In genomic region chr1:178338318-178338641, GRCm38 (mm10) we compare ENCODE assay signal across 8 mouse cellular contexts. TPM values are rescaled to one million over a fixed set of nuclear protein-coding genes. Genes with fewer than 3 reads are reported as not detected.
A peak's percentile ranks its signal among the peaks of the same experiment; 100 is the strongest.
DNase-seq lines count a peak whose midpoint lies in the region; ATAC-seq lines count a peak whose summit lies in the region.

No protein-coding gene starts in this region.

- 8% methylated on average over 6 of the region's 6 CpGs for WGBS in heart, embryonic 13.5 days
- 13% methylated on average over 6 of the region's 6 CpGs for WGBS in macrophage (ENCODE audit: missing documents)
- 8% methylated on average over 6 of the region's 6 CpGs for WGBS in stomach, embryonic 15.5 days

- peak overlapping the region; percentile 100 for H3K4me3 ChIP-seq in heart, embryonic 13.5 days
- H3K4me3 ChIP-seq in macrophage (ENCODE audit: inconsistent target): peak overlapping the region; percentile 50
- H3K4me3 ChIP-seq in stomach, embryonic 15.5 days (replicated peaks): peak overlapping the region; percentile 88

- H3K36me3 ChIP-seq in heart, embryonic 13.5 days: peaks cover 21% of the 10 kb centered on the region
- no peaks in the 10 kb centered on the region; the same call in none of the 2 replicates for H3K36me3 ChIP-seq in macrophage (ENCODE audit: inconsistent target)
- H3K36me3 ChIP-seq in stomach, embryonic 15.5 days: peaks cover 8% of the 10 kb centered on the region; the same call in 1 of the 2 replicates

- intact Hi-C loops in gastrocnemius, postnatal 14 days (cut with DNase I; ENCODE audit: low total_unique reads): no loop called here

- no peak for ATAC-seq in heart, embryonic 13.5 days (ENCODE audit: extremely low read depth, insufficient number of reproducible peaks, low FRiP score, low TSS enrichment)
- no peak for ATAC-seq in stomach, embryonic 15.5 days (ENCODE audit: insufficient read depth, low FRiP score, low read depth)
- no peak for ATAC-seq in inflammation-experienced regulatory T-cells, adult 6 months

- peaks cover 30% of the 10 kb centered on the region for H3K4me1 ChIP-seq in heart, embryonic 13.5 days
- H3K4me1 ChIP-seq in stomach, embryonic 15.5 days: 0 out of 2 replicates have a peak, but pooled peaks cover 4% of the 10 kb centered on the region

- H3K79me2 ChIP-seq in macrophage (ENCODE audit: inconsistent target): peaks cover 30% of the 10 kb centered on the region

- H3K27me3 ChIP-seq in heart, embryonic 13.5 days (replicated peaks): no peaks in the 10 kb centered on the region
- H3K27me3 ChIP-seq in stomach, embryonic 15.5 days (replicated peaks): no peaks in the 10 kb centered on the region

- peak; percentile 10 for DNase-seq in gastrocnemius, postnatal 10 days
- no peak for DNase-seq in gastrocnemius, postnatal 14 days
- peak; percentile 37 to 56 for DNase-seq in cerebellum, postnatal 10 days
- peak; percentile 46 for DNase-seq in kidney, postnatal 10 days

- peak overlapping the region; percentile 100 for H3K9ac ChIP-seq in heart, embryonic 13.5 days
- peak overlapping the region; percentile 86 for H3K9ac ChIP-seq in stomach, embryonic 15.5 days

- H3K9me3 ChIP-seq in heart, embryonic 13.5 days: no peaks in the 10 kb centered on the region
- H3K9me3 ChIP-seq in stomach, embryonic 15.5 days: no peaks in the 10 kb centered on the region

- peak overlapping the region; percentile 77 for H3K4me2 ChIP-seq in heart, embryonic 13.5 days
- H3K4me2 ChIP-seq in stomach, embryonic 15.5 days: peak overlapping the region; percentile 54

- H3K27ac ChIP-seq in heart, embryonic 13.5 days (replicated peaks): peak overlapping the region; percentile 100
- H3K27ac ChIP-seq in macrophage: peak overlapping the region; percentile 86
- H3K27ac ChIP-seq in stomach, embryonic 15.5 days: peak overlapping the region; percentile 100

RNA-seq across cellular contexts. Expression of gene Hnrnpu, which starts 0.7 kb away (rescaled TPM):
- total RNA-seq in gastrocnemius, postnatal 10 days (2021): 100 to 1,000 TPM; 180 to 224 TPM
- 100 to 1,000 TPM; 143 to 145 TPM for total RNA-seq in gastrocnemius, postnatal 14 days (2021)
- polyA plus RNA-seq in heart, embryonic 13.5 days (2015; fragmentation: Nextera tagmentation; extraction: Ambion mirVana): 196 and 202 TPM in 2 replicates
- total RNA-seq in macrophage (2018; cell fraction: chromatin; rRNA removed): 1,000 to 10,000 TPM in 7 of 26 experiments, 100 to 1,000 TPM in 19; 385 to 1,117 (median 874) TPM
- 100 to 1,000 TPM; 206 to 314 (median 259) TPM for total RNA-seq in macrophage (2018; cell fraction: cytosol; rRNA removed)
- 100 to 1,000 TPM; 322 to 777 (median 453) TPM for total RNA-seq in macrophage (2018; cell fraction: nucleus; rRNA removed)
- polyA plus RNA-seq in macrophage (2018): 232 to 437 TPM (median 252 TPM) in 3 replicates
- 375 and 402 TPM in 2 replicates for polyA plus RNA-seq in stomach, embryonic 15.5 days (2015; fragmentation: Nextera tagmentation; extraction: Ambion mirVana)
- polyA plus RNA-seq in inflammation-experienced regulatory T-cells, adult 6 months (2017; shearing (Covaris generic)): 100 to 1,000 TPM in 2 of 3 experiments, 10 to 100 TPM in 1; 89.8 to 166 (median 118) TPM

RNA-seq across cellular contexts. Expression of gene Cox20, which starts 19.4 kb away (rescaled TPM):
- total RNA-seq in gastrocnemius, postnatal 10 days (2021): 10 to 100 TPM; 35.3 to 38.1 TPM
- total RNA-seq in gastrocnemius, postnatal 14 days (2021): 10 to 100 TPM; 25.1 to 30.8 TPM
- polyA plus RNA-seq in heart, embryonic 13.5 days (2015; fragmentation: Nextera tagmentation; extraction: Ambion mirVana): 197 and 213 TPM in 2 replicates
- 10 to 100 TPM; 16.8 to 61.0 (median 32.9) TPM for total RNA-seq in macrophage (2018; cell fraction: chromatin; rRNA removed)
- 10 to 100 TPM; 34.3 to 81.9 (median 59.2) TPM for total RNA-seq in macrophage (2018; cell fraction: cytosol; rRNA removed)
- 10 to 100 TPM; 16.1 to 88.2 (median 31.3) TPM for total RNA-seq in macrophage (2018; cell fraction: nucleus; rRNA removed)
- polyA plus RNA-seq in macrophage (2018): 51.8 to 122 TPM (median 57.3 TPM) in 3 replicates
- polyA plus RNA-seq in stomach, embryonic 15.5 days (2015; fragmentation: Nextera tagmentation; extraction: Ambion mirVana): 134 and 137 TPM in 2 replicates
- polyA plus RNA-seq in inflammation-experienced regulatory T-cells, adult 6 months (2017; shearing (Covaris generic)): 100 to 1,000 TPM; 177 to 251 (median 244) TPM

Comparison
In these comparisons a context has a peak if more than half of its experiments do, and no peak if none do; other contexts are left out.
1. H3K4me3 ChIP-seq: peak in every context shown above with its lines; median percentile 100 in heart, embryonic 13.5 days; 88 in stomach, embryonic 15.5 days; 50 in macrophage.